Mouse (Mus musculus) heart, adult 9 months (tissue): ENCODE measurements around the gene Hic1.

Experiments
- DNase-seq, 2 experiments: peaks; one replicate each; pipeline ENCODE4 v3.0.0; 2022; ENCODE audit warnings: low spot score in 2 of 2

The Hic1 gene

GRCm38 (mm10) chr11:75169405-75170080 lies at the start of gene Hic1:
Gene Hic1, minus strand, starts transcription at chr11:75169519.
- DNase-seq = peak in 1 of 2 experiments; percentile 52

GRCm38 (mm10) chr11:75214081-75214950 lies 45.0 kb upstream of the Hic1 start:
- no peak for DNase-seq

- peak in 1 of 2 experiments; percentile 42 for DNase-seq
These were observed 44.2 kb upstream of the Hic1 start for GRCm38 (mm10) chr11:75213372-75214080.

DNA sequence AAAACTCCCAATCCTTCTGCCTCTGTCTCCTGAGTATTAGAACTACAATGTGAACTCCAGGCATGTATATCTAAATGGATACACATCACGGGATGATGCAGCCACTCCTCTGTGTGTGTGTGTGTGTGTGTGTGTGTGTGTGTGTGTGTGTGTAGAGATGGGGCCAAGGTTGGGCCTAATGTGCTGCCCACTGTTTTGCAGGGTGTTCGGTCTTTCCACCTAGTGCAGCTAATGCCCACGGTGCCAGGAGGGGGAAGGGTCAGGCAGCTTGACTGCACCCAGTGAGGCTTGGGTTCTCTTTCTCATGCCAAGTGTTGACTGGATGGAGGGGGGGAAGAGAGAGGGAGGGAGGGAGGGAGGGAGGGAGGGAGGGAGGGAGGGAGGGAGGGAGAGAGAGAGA lies 43.6 kb upstream of the Hic1 start:
- no peak for DNase-seq

- peak in 1 of 2 experiments; percentile 45 for DNase-seq
These were observed 42.8 kb upstream of the Hic1 start for GRCm38 (mm10) chr11:75212031-75212667.

GRCm38 (mm10) chr11:75210755-75211154 lies 41.4 kb upstream of the Hic1 start:
- no peak for DNase-seq

- no peak for DNase-seq
These were observed 40.8 kb upstream of the Hic1 start for GRCm38 (mm10) chr11:75210093-75210492.

GRCm38 (mm10) chr11:75209363-75209762 lies 40.0 kb upstream of the Hic1 start:
- no peak for DNase-seq

- DNase-seq = no peak
These were observed 37.0 kb upstream of the Hic1 start for GRCm38 (mm10) chr11:75206347-75206746.

- no peak for DNase-seq
These were observed 35.2 kb upstream of the Hic1 start for GRCm38 (mm10) chr11:75204472-75204871.

DNA sequence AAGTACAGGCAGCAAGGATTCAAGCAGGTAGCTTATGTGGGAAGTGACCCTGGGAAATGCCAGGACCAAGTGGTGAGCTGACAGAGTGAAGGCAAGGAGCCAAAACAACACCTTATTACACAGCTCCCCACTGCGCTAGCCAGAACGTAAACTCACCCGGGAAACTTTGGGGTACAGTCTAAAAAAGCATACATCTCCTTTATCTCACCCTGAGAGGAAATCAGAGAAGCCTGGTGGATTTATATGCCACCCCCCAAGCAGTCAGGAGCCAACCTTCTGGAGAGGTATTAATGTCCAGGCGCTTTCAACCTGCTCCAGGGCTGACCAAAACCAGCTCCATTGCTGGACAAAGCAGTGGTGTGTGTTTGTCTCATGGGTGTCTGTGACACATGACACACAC lies 34.6 kb upstream of the Hic1 start:
- DNase-seq = no peak

GRCm38 (mm10) chr11:75201721-75202120 lies 32.4 kb upstream of the Hic1 start:
- DNase-seq = no peak

- DNase-seq = no peak
These were observed 31.6 kb upstream of the Hic1 start for GRCm38 (mm10) chr11:75200935-75201334.

- no peak for DNase-seq
These were observed 30.6 kb upstream of the Hic1 start for GRCm38 (mm10) chr11:75199951-75200350.

- DNase-seq = no peak
These were observed 29.5 kb upstream of the Hic1 start for GRCm38 (mm10) chr11:75198792-75199191.

DNA sequence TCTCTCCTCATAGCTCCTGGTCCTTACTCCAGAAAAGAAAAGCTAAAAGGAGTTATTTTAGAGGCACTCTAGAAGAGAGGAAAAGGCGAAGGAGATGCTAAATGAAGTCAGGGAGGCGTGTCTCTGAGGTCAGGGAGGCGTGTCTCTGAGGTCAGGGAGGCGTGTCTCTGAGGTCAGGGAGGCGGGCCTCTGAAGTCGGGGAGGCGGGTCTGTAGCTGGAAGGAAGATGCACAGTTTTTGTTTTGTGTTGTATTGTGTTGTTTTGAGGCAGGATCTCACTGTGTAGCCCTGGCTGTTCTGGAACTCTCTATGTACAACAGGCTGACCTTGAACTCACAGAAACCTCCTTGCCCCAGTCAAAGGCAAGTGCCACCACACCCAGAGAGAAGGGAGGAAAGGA lies 28.6 kb upstream of the Hic1 start:
- DNase-seq = no peak

GRCm38 (mm10) chr11:75196131-75196530 lies 26.8 kb upstream of the Hic1 start:
- no peak for DNase-seq

DNA sequence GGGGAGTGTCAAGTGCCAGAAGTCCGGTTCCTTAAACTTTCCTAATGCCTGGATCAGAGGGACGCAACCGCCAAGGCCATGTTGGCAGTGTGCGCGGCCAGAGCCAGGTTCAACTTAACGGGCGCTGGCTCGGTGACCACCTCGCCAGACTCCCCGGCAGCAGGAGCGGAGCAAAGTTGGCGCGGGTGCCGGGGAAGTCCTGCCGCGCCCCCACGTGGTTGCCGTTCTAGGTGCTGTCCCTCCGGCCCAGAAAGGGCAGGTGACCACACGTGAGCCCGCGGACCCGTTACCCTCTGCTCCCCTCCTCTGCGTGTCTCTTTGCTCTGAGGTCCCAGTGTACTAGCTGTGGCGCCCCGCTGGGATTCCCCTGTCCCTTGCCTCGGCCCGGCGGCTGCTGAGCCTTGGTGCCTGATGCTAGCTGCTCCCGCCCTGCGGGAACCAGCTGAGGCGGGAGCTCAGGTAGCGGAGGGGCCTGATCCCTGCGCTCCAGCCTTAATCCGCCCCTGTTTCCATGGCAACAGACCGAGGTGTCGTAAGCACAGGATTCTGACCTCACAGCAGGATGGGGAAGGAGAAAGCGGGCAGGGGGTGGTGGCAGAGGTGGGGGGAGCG lies 25.6 kb upstream of the Hic1 start:
- peak in 1 of 2 experiments; percentile 28 for DNase-seq

DNA sequence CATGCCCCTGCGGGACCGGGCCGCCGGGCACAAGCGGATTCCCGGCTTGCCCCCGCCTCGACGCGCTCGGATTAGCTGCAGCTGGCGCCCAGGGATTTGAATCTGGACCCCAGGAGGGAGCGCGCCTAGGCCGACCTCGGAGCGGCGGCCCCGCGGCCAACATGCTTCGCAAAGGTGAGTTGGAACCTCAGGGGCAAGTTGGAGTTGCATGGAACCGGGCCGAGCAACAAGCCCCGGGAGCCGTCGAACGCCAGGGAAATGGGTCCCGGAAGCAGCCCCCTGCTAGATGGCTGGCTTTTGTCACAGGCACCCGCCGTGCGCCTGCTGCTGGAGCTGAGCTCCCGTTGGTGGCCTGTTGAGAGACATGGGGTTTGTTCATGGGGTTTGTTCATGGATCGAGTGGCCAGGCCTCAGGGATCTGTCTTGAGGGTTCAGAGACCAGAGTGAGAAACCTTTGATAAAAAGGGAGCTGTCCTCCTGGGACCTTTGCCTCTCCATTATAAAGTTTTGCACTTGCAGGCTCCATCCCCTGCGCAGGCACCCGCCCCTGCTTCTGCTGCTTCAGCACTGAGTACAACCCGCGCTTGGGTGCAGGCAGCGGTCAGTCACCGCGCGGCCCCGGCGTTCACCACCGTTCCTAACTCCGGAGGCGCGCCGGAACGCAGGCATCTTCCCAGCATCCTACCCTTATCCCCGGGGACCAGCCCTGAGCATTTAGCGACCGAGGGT lies 25.0 kb upstream of the Hic1 start:
- peak in 1 of 2 experiments; percentile 27 for DNase-seq

DNA sequence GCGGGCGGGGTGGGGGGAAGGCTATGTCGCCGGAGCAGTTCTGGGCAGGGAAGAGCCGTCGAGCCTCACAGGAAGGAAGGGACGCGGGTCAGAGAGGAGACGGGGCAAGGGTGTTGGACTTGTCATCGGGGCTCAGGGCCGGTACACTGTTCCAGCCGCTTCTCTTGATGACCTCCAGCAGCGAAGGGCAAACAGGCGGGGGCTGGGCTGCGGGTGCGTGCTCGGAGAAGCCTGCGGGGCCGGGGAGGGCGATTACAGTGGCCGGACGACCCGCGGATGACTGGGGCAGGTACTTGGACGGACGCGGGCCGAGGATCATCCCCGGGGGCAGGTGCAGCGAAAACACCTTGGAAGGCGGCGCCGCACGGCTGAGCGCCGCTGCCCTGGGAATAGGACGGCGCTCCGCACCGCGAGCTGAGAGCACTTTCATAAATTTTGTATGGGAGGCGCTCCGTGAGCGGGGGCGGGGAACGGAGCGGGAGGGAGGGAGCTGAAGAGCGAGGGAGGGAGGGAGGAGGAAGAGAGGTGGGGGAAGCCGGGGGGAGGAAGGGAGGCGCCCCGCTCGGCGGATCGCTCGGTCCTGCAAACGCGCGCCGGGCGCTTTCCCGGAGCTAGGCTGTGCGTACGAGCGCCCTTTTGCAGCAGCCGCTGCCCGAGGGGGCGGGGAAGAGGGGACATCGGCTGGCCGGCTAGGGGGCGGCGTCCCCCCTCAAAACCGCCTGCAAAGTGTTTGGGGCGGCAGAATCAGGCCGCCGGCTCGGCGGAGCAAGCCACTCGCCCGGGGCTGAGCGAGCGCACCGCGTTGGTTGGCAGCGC lies 24.1 kb upstream of the Hic1 start, which contains the start of gene Rtn4rl1:
Gene Rtn4rl1, plus strand, starts transcription at position 528 of the 816 bp plus-strand sequence.
- peak; percentile 67 to 72 for DNase-seq
